Mouse (Mus musculus) heart, postnatal 25 days (tissue): Measurements from ENCODE around the gene Sgo2a. TPM values are rescaled to one million over a fixed set of nuclear protein-coding genes. Genes with fewer than 3 reads are reported as not detected.
"Not testable (repeated sequence)": the region's sequence is repeated elsewhere in the genome, so short reads cannot be mapped to it uniquely, and the experiment has no call there.

Source experiments
- DNase-seq: peaks from one replicate; pipeline ENCODE4 v3.0.0; 2022; ENCODE audit warnings: low spot score
- intact Hi-C: fragments of 180-260 bp; cut with DNase I; formaldehyde crosslinking; loops from one replicate; pipeline ENCODE4 v1.15.1; 2025
- total RNA-seq, 2 experiments: library from RNA; stranded (reverse); gene quantifications; 2 replicates each; pipeline ENCODE4 v1.2.3; 2021

Gene Sgo2a
- 1 to 10 TPM; 3.4 to 3.6 TPM for total RNA-seq

DNA sequence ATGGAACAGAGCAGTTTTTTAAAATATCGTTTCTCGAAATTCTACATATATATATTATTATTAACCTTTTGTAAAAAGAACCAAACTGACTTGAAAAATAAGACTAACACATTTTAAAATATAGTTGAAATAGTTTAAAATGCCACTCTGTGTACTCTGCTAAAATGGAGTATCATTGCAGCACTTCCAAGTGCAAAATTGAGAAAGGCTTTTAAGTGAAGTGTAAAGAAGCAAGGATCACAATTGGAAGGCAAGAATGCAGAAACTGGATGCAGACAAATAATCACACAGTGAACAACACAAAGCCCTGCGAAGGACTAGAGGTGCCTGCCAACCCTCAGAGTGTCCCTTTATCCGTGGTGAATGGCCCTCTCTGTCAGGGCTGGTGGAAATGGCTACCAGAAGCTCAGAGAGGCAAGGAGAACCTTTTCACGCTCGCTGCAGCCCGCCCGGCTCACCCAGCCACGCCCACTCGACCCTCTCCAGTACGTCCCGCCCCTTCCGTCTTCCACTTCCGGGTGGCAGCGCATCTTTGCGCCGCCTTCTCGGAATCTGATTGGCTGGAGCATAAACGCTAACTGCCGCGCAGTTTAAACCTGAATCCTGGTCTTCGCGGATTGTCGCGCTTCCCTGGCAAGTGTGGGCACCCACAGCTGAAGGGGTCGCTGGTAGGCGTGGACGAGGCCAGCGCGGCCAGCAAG is at the start of gene Sgo2a:
Gene Sgo2a (plus strand): TSS at position 540 of the 701 bp plus-strand sequence.
- DNase-seq = peak; percentile 80
- intact Hi-C loops = loop anchor here (2.0 kb wide), 1 partner anchor 25 kb away; no protein-coding TSS in a partner anchor

DNA sequence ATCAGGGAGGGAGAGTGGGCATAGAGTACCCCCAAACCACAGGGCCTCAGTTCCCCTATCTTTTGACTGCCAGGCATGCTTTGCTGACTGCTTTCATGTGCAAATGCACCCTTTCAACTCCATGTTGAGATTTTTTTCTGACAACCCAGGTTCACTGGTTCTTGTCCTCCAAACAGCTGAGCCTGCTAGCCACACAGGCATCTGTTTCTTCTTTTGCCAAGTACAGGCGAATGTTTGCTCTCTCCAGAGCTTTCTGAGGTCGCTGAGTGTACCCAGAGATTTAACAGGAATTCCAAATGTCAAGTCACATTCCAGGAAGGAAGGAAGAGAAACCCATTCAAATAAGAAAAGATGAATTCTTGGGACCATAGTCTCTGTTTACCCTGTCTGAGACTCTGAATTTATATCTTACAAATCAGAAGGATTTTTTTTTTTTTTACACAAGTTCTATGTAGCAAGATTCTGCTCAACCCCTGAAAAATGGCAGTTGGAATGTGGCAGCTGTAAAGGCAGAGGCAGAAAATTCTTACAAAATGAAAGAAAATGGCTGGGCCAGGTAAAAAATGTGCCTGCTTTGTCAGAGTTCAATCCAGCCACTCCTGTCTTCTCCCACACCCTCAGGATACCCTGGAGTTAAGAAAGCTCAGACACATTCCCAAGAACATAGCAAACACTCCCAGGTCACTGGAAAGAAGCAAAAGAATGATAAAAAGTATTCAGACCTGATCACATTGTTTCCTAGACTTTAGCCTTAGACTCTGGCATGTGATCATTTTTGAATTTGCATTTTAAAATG is 48.0 kb upstream of the Sgo2a start:
- intact Hi-C loops = loop anchor here (2.0 to 5.0 kb wide), 2 partner anchors 175 to 519 kb away; partner anchors contain the start of gene Spats2l
- DNase-seq = no peak

DNA sequence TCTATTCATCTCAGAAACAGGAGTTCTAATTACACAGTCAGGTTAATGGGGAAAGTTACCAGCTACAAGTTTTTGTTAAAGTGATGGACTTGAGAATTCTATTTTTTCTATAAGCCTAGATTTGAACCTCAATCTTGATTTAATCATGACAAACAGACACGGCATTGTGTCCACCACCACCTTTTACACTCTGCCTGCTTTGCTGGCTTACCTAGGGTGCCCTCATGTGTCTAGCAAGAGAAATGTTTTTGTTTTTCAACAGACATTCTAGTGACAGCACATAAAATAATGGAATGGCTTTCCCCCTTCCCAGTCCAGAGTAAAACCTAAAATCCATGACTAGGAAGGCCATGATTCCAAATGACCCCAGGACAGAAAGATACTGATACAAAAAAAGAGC is 46.6 kb upstream of the Sgo2a start:
- DNase-seq = no peak
- intact Hi-C loops = loop anchor here (2.0 to 5.0 kb wide), 2 partner anchors 177 to 520 kb away; partner anchors contain the start of gene Spats2l

DNA sequence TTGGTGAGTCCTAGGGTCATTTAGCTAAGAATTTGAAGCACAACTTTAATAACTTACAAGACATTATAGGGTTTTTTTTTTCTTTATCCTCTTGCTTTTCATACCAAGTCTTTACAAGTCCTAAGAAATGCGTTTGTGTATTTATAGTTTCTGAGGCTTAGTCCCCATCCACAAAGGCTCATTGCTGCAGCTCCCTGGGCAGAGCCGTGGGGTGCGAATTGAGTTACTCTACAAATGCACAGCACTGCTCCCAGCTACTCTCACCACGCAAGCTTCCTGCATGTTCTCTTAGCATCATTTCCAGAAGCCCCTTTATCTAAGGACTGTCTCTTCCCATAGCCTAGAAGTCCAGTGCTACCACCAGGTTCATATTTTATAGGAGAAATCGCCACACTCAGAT is 46.1 kb upstream of the Sgo2a start:
- intact Hi-C loops = loop anchor here (2.0 to 5.0 kb wide), 2 partner anchors 177 to 521 kb away; partner anchors contain the start of gene Spats2l
- DNase-seq = no peak

DNA sequence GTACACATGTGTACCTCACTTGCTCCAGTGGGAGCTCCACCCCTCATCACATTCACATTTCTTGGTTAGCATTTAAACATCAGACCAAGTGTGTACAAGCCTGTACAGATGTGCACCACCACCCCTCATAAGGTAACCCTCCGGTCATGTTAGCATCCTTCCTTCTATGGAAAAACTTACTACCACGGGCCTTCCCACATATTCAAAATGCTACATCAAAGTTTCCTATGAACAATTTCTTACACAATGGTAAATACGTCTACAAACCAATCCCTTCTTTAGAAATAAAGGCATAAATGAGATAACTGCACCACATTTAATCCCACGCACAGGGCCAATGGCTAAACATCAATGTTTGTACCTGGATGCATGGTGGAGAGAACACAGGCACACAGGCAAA is 43.3 kb upstream of the Sgo2a start:
- no peak for DNase-seq
- intact Hi-C loops = no loop called here

DNA sequence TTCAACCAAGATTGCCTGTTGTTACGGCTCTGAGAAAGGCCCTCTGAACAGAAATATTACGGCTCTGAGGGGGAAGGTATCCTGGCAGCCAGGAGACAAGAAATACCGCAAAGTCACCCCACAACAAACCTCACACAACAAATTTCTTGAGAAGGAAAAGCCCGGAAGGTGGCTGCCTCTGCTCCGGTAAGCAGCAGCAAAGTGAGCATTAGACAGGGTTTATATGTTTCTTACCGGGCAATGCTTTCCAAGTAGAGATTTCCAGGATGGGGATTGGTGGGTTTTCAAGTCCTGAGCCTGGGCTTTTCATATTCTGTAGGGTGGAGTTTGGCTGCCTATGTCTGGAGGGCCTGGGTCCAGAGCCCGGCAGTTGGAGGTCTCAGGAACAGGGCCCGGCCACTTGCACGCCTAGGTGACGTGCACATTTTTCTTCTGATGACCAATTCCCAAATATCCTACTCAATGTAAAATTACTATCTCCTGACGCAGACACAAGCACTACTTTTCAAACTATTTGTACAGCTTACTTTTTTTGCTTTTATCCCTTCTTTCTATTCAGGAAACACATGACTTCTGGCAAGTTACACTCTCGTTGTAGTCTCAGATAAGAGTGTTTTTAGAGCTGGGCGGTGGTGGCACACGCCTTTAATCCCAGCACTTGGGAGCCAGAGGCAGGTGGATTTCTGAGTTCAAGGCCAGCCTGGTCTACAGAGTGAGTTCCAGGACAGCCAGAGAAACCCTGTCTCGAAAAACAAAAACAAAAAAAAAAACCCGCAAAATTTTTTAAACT is 42.0 kb upstream of the Sgo2a start:
- intact Hi-C loops = no loop called here
- DNase-seq = no peak

DNA sequence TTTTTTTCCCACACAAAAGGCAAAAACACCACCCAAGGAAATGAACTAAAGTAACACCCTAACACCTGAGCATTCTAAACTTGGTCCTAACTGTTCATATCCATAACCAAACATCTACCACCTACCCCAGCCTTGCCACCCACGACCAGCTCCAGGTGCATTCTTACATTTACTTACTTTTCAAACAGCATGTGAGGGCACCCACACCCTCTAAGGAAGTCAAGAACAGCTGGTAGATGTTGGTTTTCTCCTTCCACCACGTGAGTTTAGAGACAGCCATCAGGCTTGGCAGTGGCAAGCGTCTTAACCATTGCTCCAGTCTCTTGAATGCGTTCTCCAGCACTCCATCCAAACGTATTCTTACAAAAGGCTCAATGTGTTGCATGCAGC is 41.4 kb upstream of the Sgo2a start:
- no peak for DNase-seq
- intact Hi-C loops = no loop called here

DNA sequence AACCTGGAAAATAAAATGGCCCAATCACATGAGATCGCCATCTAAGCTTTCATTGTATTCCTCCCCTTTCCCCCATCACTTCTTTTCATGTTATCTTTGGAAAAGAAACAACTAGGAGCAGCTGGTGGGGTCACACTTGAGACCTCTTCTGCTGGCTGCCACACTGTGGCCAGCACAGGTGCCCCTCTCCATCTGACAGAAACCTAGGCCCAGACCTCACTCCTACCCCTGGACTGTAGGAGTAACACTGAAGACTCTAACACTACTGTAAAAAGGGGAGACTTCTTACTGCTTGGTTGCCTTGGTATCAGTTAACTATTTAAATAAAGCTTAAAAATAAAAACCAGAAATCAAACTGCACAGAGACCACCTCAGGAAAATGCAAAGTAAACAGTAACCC is 40.0 kb upstream of the Sgo2a start:
- no peak for DNase-seq
- intact Hi-C loops = no loop called here

DNA sequence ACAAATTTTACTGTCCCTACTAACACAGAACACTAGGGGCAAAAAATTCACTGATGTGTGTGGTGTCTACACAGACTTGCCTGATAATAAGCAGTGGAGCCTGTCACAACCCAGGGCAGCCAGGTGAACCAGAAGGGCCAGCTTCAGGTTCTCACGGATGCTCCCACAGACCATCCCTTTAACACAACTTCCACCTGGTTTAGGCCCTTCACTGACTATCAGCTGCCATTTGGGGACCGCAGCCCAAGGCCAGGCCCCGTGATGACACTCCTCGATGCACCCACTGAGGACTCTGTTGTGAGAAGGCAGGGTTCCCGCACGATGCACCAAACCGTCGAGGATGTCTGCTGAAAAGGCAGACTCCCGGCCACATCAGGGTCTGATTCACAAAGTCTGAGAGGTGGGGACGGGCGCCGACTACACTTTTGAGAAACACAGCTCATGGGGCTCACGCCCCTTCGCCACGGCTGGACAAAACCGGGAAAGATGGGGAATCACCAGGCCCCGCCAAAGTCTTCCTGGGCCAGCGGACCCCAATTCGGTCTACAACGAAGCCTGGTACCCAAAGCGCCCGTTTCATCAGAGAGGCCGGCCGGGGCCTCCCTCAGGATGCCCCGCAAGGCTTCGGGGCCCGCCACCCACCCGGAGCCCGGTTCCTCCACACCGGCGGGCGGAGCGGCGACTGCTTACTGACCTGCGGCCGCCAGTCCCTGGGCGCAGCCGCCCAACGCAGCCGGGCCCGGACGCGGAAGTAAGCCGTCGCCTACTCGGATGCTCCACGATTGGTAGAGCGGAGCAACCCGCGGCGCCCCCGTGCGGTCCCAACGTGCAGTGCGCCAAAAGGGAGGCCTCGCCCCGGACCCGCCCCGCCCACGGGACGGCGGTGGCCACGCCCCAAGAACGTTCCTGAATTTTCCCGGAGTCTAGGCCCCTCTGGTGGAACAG is 26.2 kb upstream of the Sgo2a start:
- DNase-seq = peak; percentile 93
- intact Hi-C loops = loop anchor here (2.0 to 10.0 kb wide), 3 partner anchors 27 to 542 kb away; no protein-coding TSS in a partner anchor

DNA sequence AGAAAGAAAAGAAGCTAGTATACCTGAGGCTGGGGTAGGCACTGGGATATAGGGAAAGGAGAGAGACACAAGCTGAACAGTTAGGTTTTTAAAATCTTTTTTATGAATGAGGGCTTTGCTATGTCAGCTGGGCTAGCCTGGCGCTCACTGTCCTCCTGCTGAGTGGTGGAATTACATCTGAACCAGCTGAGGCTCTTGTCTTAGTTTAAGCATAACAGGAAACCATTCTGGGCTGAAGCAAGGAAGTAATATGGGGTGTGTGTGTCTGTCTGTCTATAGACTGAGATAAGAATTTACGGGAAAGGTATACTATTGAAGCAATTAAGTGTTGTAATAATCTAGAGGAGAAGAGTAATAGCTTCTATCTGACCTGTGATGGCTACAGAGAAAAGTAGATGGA is 24.2 kb upstream of the Sgo2a start:
- intact Hi-C loops = loop anchor here (2.0 kb wide), 1 partner anchor 25 kb away; no protein-coding TSS in a partner anchor
- no peak for DNase-seq

DNA sequence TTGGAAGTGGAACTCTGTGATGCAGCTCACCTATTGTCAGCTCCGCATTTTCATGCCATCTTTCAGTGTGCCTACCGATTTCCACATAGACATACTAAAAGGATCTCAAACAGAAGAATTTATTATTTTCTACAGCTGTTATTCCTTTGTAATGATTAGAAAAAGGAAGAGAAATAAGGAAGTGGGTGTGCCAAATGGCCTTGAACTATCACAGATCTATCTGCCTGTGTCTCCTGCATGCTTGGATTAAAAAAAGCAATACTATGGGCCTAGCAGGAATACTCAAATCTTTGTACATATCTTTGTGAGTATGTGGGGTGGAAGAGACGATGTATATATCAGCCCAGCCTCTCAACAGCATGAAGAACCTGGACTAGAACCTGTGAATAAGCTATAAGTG is 18.9 kb upstream of the Sgo2a start:
- intact Hi-C loops = no loop called here
- DNase-seq = no peak

DNA sequence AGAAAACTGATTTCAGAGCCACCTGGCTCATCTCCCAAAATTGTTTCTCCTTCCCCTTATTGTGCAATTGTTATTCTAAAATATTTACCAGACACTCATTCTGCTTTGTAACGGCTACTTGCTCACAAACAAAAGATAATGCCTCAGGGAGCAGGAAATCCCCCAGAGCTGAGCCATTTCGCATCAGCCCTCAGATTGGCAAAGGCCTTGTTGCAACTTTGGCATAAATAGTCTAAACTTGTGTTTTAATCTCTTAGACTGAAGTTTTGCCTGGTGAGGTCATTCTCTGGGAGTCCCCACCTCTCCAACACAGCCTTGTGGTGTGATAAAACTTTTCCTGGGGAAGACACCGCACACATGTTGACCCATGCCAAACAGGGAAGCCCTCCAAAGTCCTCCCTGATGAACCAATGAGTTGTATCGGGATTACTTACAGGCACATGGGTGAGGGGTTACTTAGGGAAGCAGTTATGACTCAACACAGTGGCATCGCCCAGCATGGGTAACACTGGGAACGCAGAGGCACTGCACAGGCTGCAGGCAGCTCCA is 6.6 kb upstream of the Sgo2a start:
- peak; percentile 5 for DNase-seq
- intact Hi-C loops = no loop called here

DNA sequence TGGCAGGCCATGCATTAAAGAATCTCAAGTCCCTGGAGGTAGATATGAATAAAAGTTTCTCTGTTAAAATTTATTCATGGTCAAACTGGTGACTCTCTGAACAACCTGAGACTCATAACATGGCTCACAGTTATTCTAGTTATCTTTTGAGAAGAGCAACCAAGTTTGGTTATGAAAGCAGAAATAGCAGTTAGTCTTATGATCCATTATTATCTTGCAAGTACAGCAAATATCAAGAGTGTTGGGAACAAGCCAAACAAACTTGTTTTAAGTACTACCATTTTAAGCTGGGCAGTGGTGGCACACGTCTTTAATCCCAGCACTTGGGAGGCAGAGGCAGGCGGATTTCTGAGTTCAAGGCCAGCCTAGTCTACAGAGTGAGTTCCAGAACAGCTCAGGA is 4.5 kb upstream of the Sgo2a start:
- intact Hi-C loops = no loop called here
- DNase-seq = no peak

DNA sequence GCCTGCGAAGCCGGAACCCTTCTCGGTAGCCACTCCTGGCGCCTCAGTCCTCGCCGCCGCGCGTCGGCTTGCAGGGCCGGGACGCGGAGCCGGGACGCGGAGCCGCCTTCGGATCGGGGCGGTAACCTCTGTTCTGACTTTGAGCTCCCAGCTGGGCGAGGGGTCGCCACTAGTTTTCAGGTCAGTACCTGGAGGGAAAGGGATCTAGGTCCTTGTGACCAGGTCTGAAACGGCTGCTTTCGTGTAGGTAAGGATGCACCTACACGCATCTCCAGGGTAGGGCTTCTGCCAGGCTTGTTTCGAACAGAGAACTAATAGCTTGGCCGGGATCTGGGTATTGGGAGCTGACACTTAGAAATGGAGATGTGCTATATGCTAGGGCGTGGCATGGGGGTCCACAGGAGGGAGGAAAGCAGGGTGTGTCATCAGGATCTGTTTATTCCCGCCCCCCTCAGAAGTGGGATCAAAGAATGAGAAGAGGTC is 403 bp downstream of the Sgo2a start:
- intact Hi-C loops = loop anchor here (2.0 kb wide), 1 partner anchor 25 kb away; no protein-coding TSS in a partner anchor
- no peak for DNase-seq

DNA sequence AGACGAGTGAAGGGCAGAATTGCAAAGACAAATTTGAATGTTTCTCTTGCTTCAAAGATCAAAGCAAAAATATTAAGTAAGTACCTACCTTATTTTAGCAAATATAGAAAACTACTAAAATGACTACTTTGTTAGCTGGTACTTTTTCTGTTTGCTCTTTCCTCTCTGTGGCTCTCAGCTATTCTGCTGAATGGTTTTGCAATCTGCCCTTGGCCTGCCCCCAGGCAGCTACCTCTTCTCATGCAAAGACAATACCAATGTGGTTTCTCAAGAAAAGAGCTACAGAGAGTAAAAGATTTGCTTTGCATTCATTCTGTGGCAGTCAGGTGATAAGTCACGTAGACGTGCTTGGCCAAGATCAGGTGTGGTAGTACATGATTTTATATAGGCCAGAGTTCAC is 2.4 kb downstream of the Sgo2a start:
- intact Hi-C loops = no loop called here
- DNase-seq = no peak

DNA sequence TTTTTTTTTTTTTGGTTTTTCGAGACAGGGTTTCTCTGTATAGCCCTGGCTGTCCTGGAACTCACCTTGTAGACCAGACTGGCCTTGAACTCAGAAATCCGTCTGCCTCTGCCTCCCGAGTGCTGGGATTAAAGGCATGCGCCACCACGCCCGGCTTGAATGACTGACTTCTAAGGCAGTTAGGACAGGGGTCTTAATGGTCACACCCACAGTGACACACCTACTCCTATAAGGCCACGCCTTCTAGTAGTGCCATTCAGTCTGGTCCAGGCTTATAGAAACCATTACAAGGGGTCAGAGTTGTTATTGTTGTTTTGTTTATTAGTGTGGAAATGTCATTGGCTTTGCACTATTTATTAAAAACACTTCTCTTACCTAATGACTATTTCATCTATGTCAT is 10.6 kb downstream of the Sgo2a start:
- intact Hi-C loops, DNase-seq: not testable (repeated sequence)

DNA sequence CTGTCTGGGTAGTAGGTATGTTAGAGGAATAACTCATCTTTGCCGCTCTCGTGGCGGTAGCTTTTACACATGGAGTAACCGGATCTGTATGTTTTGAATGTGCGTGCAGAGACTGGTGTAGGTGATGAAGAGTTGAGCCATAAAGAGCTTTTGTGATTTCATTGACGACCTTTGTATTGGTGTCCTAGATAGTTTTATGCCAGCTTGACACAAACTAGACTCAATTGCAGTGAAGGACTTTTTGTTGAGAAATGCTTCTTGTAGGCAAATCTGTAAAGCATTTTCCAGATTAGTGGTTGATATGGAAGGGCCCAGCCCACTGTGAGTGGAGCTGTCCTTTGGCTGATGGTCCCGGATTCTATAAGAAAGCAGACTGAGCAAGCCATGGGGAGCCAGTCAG is 23.1 kb downstream of the Sgo2a start, which contains the start of gene Kctd18:
Gene Kctd18 (minus strand): TSS at position 101 of the 400 bp plus-strand sequence.
- DNase-seq = no peak
- intact Hi-C loops = no loop called here

DNA sequence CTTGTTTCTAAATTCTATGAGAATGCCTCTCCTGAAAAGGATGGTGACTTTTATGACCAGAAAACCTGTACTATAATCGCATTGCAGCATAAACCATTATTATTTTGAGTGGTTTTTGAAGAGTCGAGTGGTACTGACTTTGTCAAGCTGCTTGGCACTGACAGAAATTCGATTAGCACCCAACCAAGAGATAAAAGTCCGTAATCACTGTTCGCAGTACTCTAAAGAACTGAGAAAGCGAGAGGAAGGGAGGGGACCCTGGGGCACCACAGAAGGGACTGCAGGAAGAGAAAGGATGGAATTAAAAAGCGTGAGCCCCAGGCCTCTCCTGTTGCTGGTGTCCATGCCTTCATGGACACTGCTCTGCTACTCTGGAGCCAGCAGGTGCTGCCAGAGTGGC is 31.9 kb downstream of the Sgo2a start:
- DNase-seq = no peak
- intact Hi-C loops = no loop called here
